Mouse (Mus musculus) left cerebral cortex, postnatal 14 days (tissue): ENCODE measurements at regions not wholly inside any gene's neighbourhood (a gene's known extent, or its start where the extent isn't known, plus 50 kb on each side); places are given as distances from the start of the nearest gene placed in this dataset.
A peak's percentile ranks its signal among the peaks of the same experiment; 100 is the strongest.
"Not testable (repeated sequence)": the region's sequence is repeated elsewhere in the genome, so short reads cannot be mapped to it uniquely, and the experiment has no call there.

ENCODE experiments used
- DNase-seq, 2 experiments: peaks; one replicate each; pipeline ENCODE4 v3.0.0; 2021 to 2022; ENCODE audit warnings: low spot score in 2 of 2, mixed read lengths in 1 of 2
- intact Hi-C: fragments of 180-260 bp; cut with DNase I; formaldehyde crosslinking; loops from one replicate; pipeline ENCODE4 v1.15.1; 2025

- DNase-seq, intact Hi-C loops: not testable (repeated sequence)
Measured at GRCm38 (mm10) chr2:16811401-16812281, 455.5 kb downstream of the Plxdc2 start.

- peak; percentile 5 to 18 for DNase-seq
Measured at GRCm38 (mm10) chr2:16820442-16820841, 464.3 kb downstream of the Plxdc2 start.

GRCm38 (mm10) chr2:16824681-16825230, 468.7 kb downstream of the Plxdc2 start:
- intact Hi-C loops: no loop called here
- DNase-seq: no peak

More at GRCm38 (mm10) chr2:16820442-16820841, 464.3 kb downstream of the Plxdc2 start:
- intact Hi-C loops: no loop called here

- intact Hi-C loops: no loop called here
- DNase-seq: no peak
Measured at GRCm38 (mm10) chr2:16827266-16827665, 471.2 kb downstream of the Plxdc2 start.

GRCm38 (mm10) chr2:16835960-16836359, 479.9 kb downstream of the Plxdc2 start:
- no peak for DNase-seq
- intact Hi-C loops: no loop called here

GRCm38 (mm10) chr2:16838718-16839117, 482.6 kb downstream of the Plxdc2 start:
- intact Hi-C loops: no loop called here
- no peak for DNase-seq

- DNase-seq: no peak
- intact Hi-C loops: no loop called here
Measured at GRCm38 (mm10) chr2:16849916-16850315, 493.8 kb downstream of the Plxdc2 start.

GRCm38 (mm10) chr2:16860056-16860455, 504.0 kb downstream of the Plxdc2 start:
- DNase-seq: no peak
- intact Hi-C loops: no loop called here

- intact Hi-C loops: no loop called here
- DNase-seq: no peak
Measured at GRCm38 (mm10) chr2:16866163-16866852, 510.2 kb downstream of the Plxdc2 start.

- intact Hi-C loops, DNase-seq: not testable (repeated sequence)
Measured at GRCm38 (mm10) chr2:16892381-16892780, 536.3 kb downstream of the Plxdc2 start.

- DNase-seq: no peak
- intact Hi-C loops: loop anchor here (10.0 kb wide), 1 partner anchor 555 kb away; the partner anchor contains the start of gene Plxdc2
Measured at GRCm38 (mm10) chr2:16909246-16910038, 553.3 kb downstream of the Plxdc2 start.

GRCm38 (mm10) chr2:16914633-16915032, 558.5 kb downstream of the Plxdc2 start:
- no peak for DNase-seq
- intact Hi-C loops: loop anchor here (10.0 kb wide), 1 partner anchor 560 kb away; the partner anchor contains the start of gene Plxdc2

- DNase-seq: no peak
- intact Hi-C loops: no loop called here
Measured at GRCm38 (mm10) chr2:16929974-16930373, 573.9 kb downstream of the Plxdc2 start.

GRCm38 (mm10) chr2:16959432-16959831, 603.3 kb downstream of the Plxdc2 start:
- intact Hi-C loops: no loop called here

GRCm38 (mm10) chr2:16977380-16977779, 621.3 kb downstream of the Plxdc2 start:
- no peak for DNase-seq
- intact Hi-C loops: no loop called here

More at GRCm38 (mm10) chr2:16959432-16959831, 603.3 kb downstream of the Plxdc2 start:
- no peak for DNase-seq

- intact Hi-C loops: no loop called here
- DNase-seq: no peak
Measured at GRCm38 (mm10) chr2:16982823-16983222, 626.7 kb downstream of the Plxdc2 start.

- no peak for DNase-seq
Measured at GRCm38 (mm10) chr2:16983583-16984221, 627.6 kb downstream of the Plxdc2 start.

More at GRCm38 (mm10) chr2:16983583-16984221, 627.6 kb downstream of the Plxdc2 start:
- intact Hi-C loops: no loop called here
